Mouse (Mus musculus) cerebellum, adult 2 months (tissue): ENCODE results near the gene Bach2.

Experiments used
- CTCF ChIP-seq: fragments of 200-500 bp; IDR thresholded peaks from 2 replicates; pipeline ENCODE4 v1.5.1; 2011; ENCODE audit warnings: low read depth, mild to moderate bottlenecking, control low read depth, low read length, moderate library complexity, borderline replicate concordance; ENCODE audit not compliant: insufficient read depth
- POLR2A ChIP-seq: fragments of 200-500 bp; IDR thresholded peaks from 2 replicates; pipeline ENCODE4 v1.6.1; 2011; ENCODE audit warnings: low read length, control low read depth, borderline replicate concordance; ENCODE audit not compliant: insufficient read depth

GRCm38 (mm10) chr4:32586596-32586995 is 348.0 kb downstream of the Bach2 start:
- TF ChIP-seq POLR2A: no peak
- peak; percentile 80 for TF ChIP-seq CTCF
